Mouse (Mus musculus) CH12.LX (cell line): Measurements from ENCODE around the gene Morn5.

ENCODE experiments used
- BHLHE40 ChIP-seq: IDR thresholded peaks from 2 replicates; pipeline ENCODE4 v1.6.1; 2011; ENCODE audit warnings: mild to moderate bottlenecking, low read depth, low read length, improper control_type of control experiment
- CHD1 ChIP-seq: IDR thresholded peaks from 2 replicates; pipeline ENCODE4 v1.6.1; 2012; ENCODE audit warnings: low read depth, low read length, improper control_type of control experiment, inconsistent platforms
- CTCF ChIP-seq, 2 experiments: IDR thresholded peaks in 1 of 2; conservative IDR thresholded peaks in 1 of 2; 2 replicates each; pipeline ENCODE4 v1.5.1; 2011 to 2012; ENCODE audit warnings: low read depth in 2 of 2, low read length in 2 of 2, improper control_type of control experiment in 1 of 2, inconsistent platforms in 1 of 2, mild to moderate bottlenecking in 1 of 2, moderate library complexity in 1 of 2
- E2F4 ChIP-seq: IDR thresholded peaks from 2 replicates; pipeline ENCODE4 v1.6.1; 2011; ENCODE audit warnings: low read depth, low read length, improper control_type of control experiment; ENCODE audit not compliant: insufficient replicate concordance
- ELF1 ChIP-seq: IDR thresholded peaks from 2 replicates; pipeline ENCODE4 v1.6.1; 2014; ENCODE audit warnings: low read depth, mild to moderate bottlenecking, inconsistent platforms, low read length, improper control_type of control experiment
- EP300 ChIP-seq: IDR thresholded peaks from 2 replicates; pipeline ENCODE4 v1.6.1; 2011; ENCODE audit warnings: low read length, improper control_type of control experiment
- HCFC1 ChIP-seq: IDR thresholded peaks from 2 replicates; pipeline ENCODE4 v1.6.1; 2012; ENCODE audit warnings: low read depth, mild to moderate bottlenecking, inconsistent platforms, low read length, improper control_type of control experiment
- JUN ChIP-seq: IDR thresholded peaks from 2 replicates; pipeline ENCODE4 v1.6.1; 2011; ENCODE audit warnings: low read depth, mild to moderate bottlenecking, low read length, improper control_type of control experiment, moderate library complexity; ENCODE audit not compliant: insufficient read depth
- MAFK ChIP-seq: IDR thresholded peaks from 2 replicates; pipeline ENCODE4 v1.6.1; 2011; ENCODE audit warnings: low read length, improper control_type of control experiment; ENCODE audit not compliant: insufficient replicate concordance
- MAX ChIP-seq: IDR thresholded peaks from 2 replicates; pipeline ENCODE4 v1.6.1; 2011; ENCODE audit warnings: low read length, improper control_type of control experiment
- MAZ ChIP-seq: IDR thresholded peaks from 2 replicates; pipeline ENCODE4 v1.6.1; 2012; ENCODE audit warnings: low read depth, mild to moderate bottlenecking, inconsistent platforms, low read length, improper control_type of control experiment, moderate library complexity
- NELFE ChIP-seq: IDR thresholded peaks from 2 replicates; pipeline ENCODE4 v1.6.1; 2011; ENCODE audit warnings: low read depth, low read length, improper control_type of control experiment
- POLR2A ChIP-seq: IDR thresholded peaks from 2 replicates; pipeline ENCODE4 v1.6.1; 2011; ENCODE audit warnings: low read depth, mild to moderate bottlenecking, improper control_type of control experiment, low read length
- SIN3A ChIP-seq: IDR thresholded peaks from 2 replicates; pipeline ENCODE4 v1.6.1; 2012; ENCODE audit warnings: low read length, improper control_type of control experiment, inconsistent platforms

- TF ChIP-seq E2F4 (no peak), CTCF (conservative IDR thresholded peaks at IDR 0.05 in 1 of 2, IDR thresholded peaks at IDR 0.05 in 1 of 2; ENCODE audit: low read depth in 2 of 2, low read length in 2 of 2) (no peak), NELFE (no peak), EP300 (no peak), MAX (no peak), POLR2A (no peak), MAFK (no peak), ELF1 (no peak), JUN (no peak), BHLHE40 (no peak), MAZ (no peak), CHD1 (no peak), SIN3A (no peak), HCFC1 (no peak)
These were observed 7.0 kb downstream of the Morn5 start for GRCm38 (mm10) chr2:36056248-36056647.
